Mouse (Mus musculus): ENCODE data around the gene Txnrd2. TPM values are rescaled to one million over a fixed set of nuclear protein-coding genes. Genes with fewer than 3 reads are reported as not detected.
A peak's percentile ranks its signal among the peaks of the same experiment; 100 is the strongest.

Txnrd2 gene
- polyA plus RNA-seq, 1 experiment from 2014 or later: 26.1 TPM

- no peak overlapping the region for H3K9ac ChIP-seq
- H3K9me3 ChIP-seq: no peaks in the 10 kb centered on the region
- peaks cover 9% of the 10 kb centered on the region; the same call in 1 of the 2 replicates for H3K36me3 ChIP-seq
- H3K4me2 ChIP-seq: no peak overlapping the region
- H3K27ac ChIP-seq: no peak overlapping the region
- WGBS: 71% methylated on average over 3 of the region's 3 CpGs
- H3K27me3 ChIP-seq (replicated peaks): no peaks in the 10 kb centered on the region
- no peak for ATAC-seq (ENCODE audit: insufficient read depth, low FRiP score, low read depth)
- H3K4me3 ChIP-seq (replicated peaks): no peak overlapping the region
- H3K4me1 ChIP-seq: peaks cover 26% of the 10 kb centered on the region; the same call in 1 of the 2 replicates
Observed at GRCm38 (mm10) chr16:18420571-18420970, 5.6 kb upstream of the Txnrd2 start.

GRCm38 (mm10) chr16:18423203-18423914 lies 2.8 kb upstream of the Txnrd2 start:
- H3K36me3 ChIP-seq: peaks cover 9% of the 10 kb centered on the region; the same call in 1 of the 2 replicates
- no peak overlapping the region for H3K9ac ChIP-seq
- H3K4me3 ChIP-seq (replicated peaks): no peak overlapping the region
- 81% methylated on average over 7 of the region's 7 CpGs for WGBS
- H3K4me1 ChIP-seq: peaks cover 14% of the 10 kb centered on the region; the same call in 1 of the 2 replicates
- H3K27ac ChIP-seq: peak overlapping the region; percentile 54; the same call in 1 of the 2 replicates
- H3K27me3 ChIP-seq (replicated peaks): no peaks in the 10 kb centered on the region
- no peaks in the 10 kb centered on the region for H3K9me3 ChIP-seq
- H3K4me2 ChIP-seq: no peak overlapping the region
- no peak for ATAC-seq (ENCODE audit: insufficient read depth, low FRiP score, low read depth)

- Histone ChIP-seq H3K27me3 (replicated peaks) (no peaks in the 10 kb centered on the region), H3K4me1 (peaks cover 14% of the 10 kb centered on the region; the same call in 1 of the 2 replicates), H3K4me3 (replicated peaks) (no peak overlapping the region), H3K4me2 (no peak overlapping the region), H3K36me3 (peaks cover 9% of the 10 kb centered on the region; the same call in 1 of the 2 replicates), H3K9ac (no peak overlapping the region), H3K9me3 (no peaks in the 10 kb centered on the region), H3K27ac (peak overlapping the region; percentile 54; the same call in 1 of the 2 replicates)
- ATAC-seq (ENCODE audit: insufficient read depth, low FRiP score, low read depth): no peak
- WGBS: 81% methylated on average over 5 of the region's 5 CpGs
Observed at GRCm38 (mm10) chr16:18423915-18424265, 2.3 kb upstream of the Txnrd2 start.

DNA sequence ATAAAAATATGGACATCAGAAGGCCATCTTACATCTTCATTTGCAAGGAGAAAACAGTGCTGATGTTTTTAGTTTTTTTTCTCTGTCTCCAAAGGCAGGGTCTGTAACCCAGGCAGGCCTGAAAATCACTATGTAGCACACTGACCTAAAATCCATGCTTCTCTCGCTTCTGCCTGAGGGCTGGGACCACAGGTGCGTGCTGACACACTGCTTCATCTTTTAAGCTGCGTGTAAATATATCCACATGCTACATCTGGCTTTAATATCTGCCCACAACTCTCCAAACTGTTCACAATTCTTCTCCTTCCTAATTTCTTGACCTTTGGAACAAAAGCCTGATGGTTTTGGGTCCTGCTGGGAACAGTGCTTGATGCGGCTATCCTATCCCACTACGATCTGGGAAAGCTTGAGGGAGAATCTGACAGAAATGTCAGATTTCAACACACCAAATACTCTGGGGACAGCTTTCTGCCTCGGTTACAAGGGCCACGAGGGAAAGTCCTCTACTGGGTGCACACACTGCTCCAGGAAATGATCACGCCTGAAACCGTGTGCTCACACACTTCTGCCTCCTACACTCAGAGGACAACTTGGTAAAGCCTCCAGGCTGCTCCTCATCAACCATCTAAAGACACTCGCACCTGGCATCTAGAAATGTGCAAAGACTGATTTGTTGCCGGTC lies 1.7 kb upstream of the Txnrd2 start:
- H3K4me2 ChIP-seq: peak overlapping the region; percentile 19; the same call in 1 of the 2 replicates
- no peak for ATAC-seq (ENCODE audit: insufficient read depth, low FRiP score, low read depth)
- no peaks in the 10 kb centered on the region for H3K9me3 ChIP-seq
- no peak overlapping the region for H3K9ac ChIP-seq
- peaks cover 14% of the 10 kb centered on the region for H3K4me1 ChIP-seq
- WGBS: 76% methylated on average over 11 of the region's 11 CpGs
- H3K36me3 ChIP-seq: peaks cover 9% of the 10 kb centered on the region; the same call in 1 of the 2 replicates
- H3K27me3 ChIP-seq (replicated peaks): no peaks in the 10 kb centered on the region
- no peak overlapping the region for H3K4me3 ChIP-seq (replicated peaks)
- no peak overlapping the region for H3K27ac ChIP-seq

GRCm38 (mm10) chr16:18425475-18426214 lies 539 bp upstream of the Txnrd2 start:
- no peaks in the 10 kb centered on the region for H3K9me3 ChIP-seq
- H3K4me2 ChIP-seq: peak overlapping the region; percentile 84
- 14% methylated on average over 10 of the region's 10 CpGs for WGBS
- H3K4me3 ChIP-seq (replicated peaks): peak overlapping the region; percentile 91
- peak overlapping the region; percentile 82 for H3K27ac ChIP-seq
- H3K4me1 ChIP-seq: peaks cover 14% of the 10 kb centered on the region
- peak; percentile 3; the same call in 1 of the 2 replicates for ATAC-seq (ENCODE audit: insufficient read depth, low FRiP score, low read depth)
- H3K36me3 ChIP-seq: peaks cover 9% of the 10 kb centered on the region; the same call in 1 of the 2 replicates
- peak overlapping the region; percentile 91 for H3K9ac ChIP-seq
- no peaks in the 10 kb centered on the region for H3K27me3 ChIP-seq (replicated peaks)

GRCm38 (mm10) chr16:18426802-18427280 lies 657 bp downstream of the Txnrd2 start, which contains the start of gene Comt:
TSS of gene Comt (minus strand) at chr16:18426852.
- Histone ChIP-seq H3K4me2 (peak within 1 kb of the TSS; percentile 84), H3K9ac (peak within 1 kb of the TSS; percentile 91), H3K36me3 (0 out of 2 replicates have a peak, but pooled peaks cover 5% of the 10 kb centered on the region), H3K4me3 (replicated peaks) (peak within 1 kb of the TSS; percentile 91), H3K27ac (peak within 1 kb of the TSS; percentile 82), H3K4me1 (peaks cover 14% of the 10 kb centered on the region), H3K9me3 (no peaks in the 10 kb centered on the region), H3K27me3 (replicated peaks) (no peaks in the 10 kb centered on the region)
- no peak for ATAC-seq (ENCODE audit: insufficient read depth, low FRiP score, low read depth)
- WGBS: 53% methylated on average over 5 of the region's 5 CpGs

GRCm38 (mm10) chr16:18428011-18428515 lies 1.9 kb downstream of the Txnrd2 start:
- 79% methylated on average over 5 of the region's 5 CpGs for WGBS
- peaks cover 14% of the 10 kb centered on the region for H3K4me1 ChIP-seq
- no peak overlapping the region for H3K9ac ChIP-seq
- H3K4me2 ChIP-seq: no peak overlapping the region
- H3K36me3 ChIP-seq: no peaks in the 10 kb centered on the region
- ATAC-seq (ENCODE audit: insufficient read depth, low FRiP score, low read depth): no peak
- H3K4me3 ChIP-seq (replicated peaks): no peak overlapping the region
- H3K27ac ChIP-seq: no peak overlapping the region; the same call in 1 of the 2 replicates
- no peaks in the 10 kb centered on the region for H3K9me3 ChIP-seq
- H3K27me3 ChIP-seq (replicated peaks): no peaks in the 10 kb centered on the region

GRCm38 (mm10) chr16:18428516-18429042 lies 2.4 kb downstream of the Txnrd2 start:
- peaks cover 14% of the 10 kb centered on the region for H3K4me1 ChIP-seq
- H3K9ac ChIP-seq: no peak overlapping the region
- 81% methylated on average over 7 of the region's 7 CpGs for WGBS
- no peak overlapping the region for H3K4me2 ChIP-seq
- H3K36me3 ChIP-seq: no peaks in the 10 kb centered on the region
- peak overlapping the region; percentile 1; the same call in 1 of the 2 replicates for H3K27ac ChIP-seq
- no peaks in the 10 kb centered on the region for H3K9me3 ChIP-seq
- H3K27me3 ChIP-seq (replicated peaks): no peaks in the 10 kb centered on the region
- peak; percentile 88 for ATAC-seq (ENCODE audit: insufficient read depth, low FRiP score, low read depth)
- H3K4me3 ChIP-seq (replicated peaks): no peak overlapping the region

DNA sequence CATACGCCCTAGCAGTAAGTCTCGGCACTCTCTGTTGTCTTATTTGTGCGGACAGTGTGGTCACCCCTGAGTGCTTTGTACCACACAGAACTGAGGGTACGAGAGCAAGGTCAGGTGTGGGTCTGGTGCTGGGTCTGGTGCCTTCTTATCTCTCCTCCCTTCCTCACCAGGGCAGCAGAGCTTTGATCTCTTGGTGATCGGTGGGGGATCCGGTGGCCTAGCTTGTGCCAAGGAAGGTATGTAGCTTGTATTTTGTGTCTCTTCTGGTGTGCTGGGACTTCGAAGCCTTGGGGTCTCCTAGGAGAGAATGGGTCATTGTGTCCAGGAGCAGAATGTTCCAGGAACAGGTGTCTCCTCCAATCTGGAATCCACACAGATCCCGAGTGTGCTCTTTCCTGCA lies 3.5 kb downstream of the Txnrd2 start:
- Histone ChIP-seq H3K4me2 (no peak overlapping the region), H3K9ac (no peak overlapping the region), H3K4me3 (replicated peaks) (peak overlapping the region; percentile 9; the same call in 1 of the 2 replicates), H3K36me3 (peaks cover 2% of the 10 kb centered on the region; the same call in 1 of the 2 replicates), H3K27me3 (replicated peaks) (no peaks in the 10 kb centered on the region), H3K9me3 (no peaks in the 10 kb centered on the region), H3K27ac (no peak overlapping the region), H3K4me1 (peaks cover 7% of the 10 kb centered on the region)
- ATAC-seq (ENCODE audit: insufficient read depth, low FRiP score, low read depth): no peak
- 79% methylated on average over 8 of the region's 8 CpGs for WGBS

DNA sequence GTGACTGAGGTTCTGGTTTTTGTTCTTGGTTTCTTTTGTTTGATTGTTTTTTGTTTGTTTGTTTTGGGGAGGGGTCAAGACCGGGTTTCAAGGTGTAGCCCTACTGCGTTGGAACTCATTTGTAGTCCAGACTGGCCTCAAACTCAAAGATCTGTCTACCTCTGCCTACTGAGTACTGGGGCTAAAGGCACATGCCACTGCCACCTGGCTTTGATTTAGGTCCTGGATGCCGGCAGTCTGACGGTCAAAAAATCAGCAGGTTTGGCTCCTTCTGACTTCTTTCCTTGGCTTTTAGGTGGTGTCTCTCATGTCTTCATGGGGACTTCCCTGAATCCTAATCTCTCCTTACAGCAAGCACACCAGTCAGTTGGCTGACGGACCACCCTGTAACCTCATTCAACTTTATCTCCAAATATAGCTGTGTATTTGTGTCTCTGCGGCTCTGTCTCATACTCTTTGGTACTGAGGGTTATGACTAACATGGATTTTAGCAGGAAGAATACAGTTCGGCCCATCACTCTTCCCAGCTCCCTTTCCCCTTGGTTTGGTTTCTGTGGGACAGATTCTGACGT lies 4.5 kb downstream of the Txnrd2 start:
- 72% methylated on average over 8 of the region's 8 CpGs for WGBS
- no peak overlapping the region for H3K4me2 ChIP-seq
- H3K27me3 ChIP-seq (replicated peaks): no peaks in the 10 kb centered on the region
- H3K4me3 ChIP-seq (replicated peaks): no peak overlapping the region
- no peak overlapping the region for H3K9ac ChIP-seq
- H3K27ac ChIP-seq: no peak overlapping the region
- no peaks in the 10 kb centered on the region for H3K9me3 ChIP-seq
- peaks cover 5% of the 10 kb centered on the region; the same call in 1 of the 2 replicates for H3K36me3 ChIP-seq
- no peaks in the 10 kb centered on the region; the same call in 1 of the 2 replicates for H3K4me1 ChIP-seq
- ATAC-seq (ENCODE audit: insufficient read depth, low FRiP score, low read depth): no peak

All from stomach, embryonic 15.5 days (tissue).